Mouse (Mus musculus): Measurements from ENCODE around the gene Camkmt.

The Camkmt gene

DNA sequence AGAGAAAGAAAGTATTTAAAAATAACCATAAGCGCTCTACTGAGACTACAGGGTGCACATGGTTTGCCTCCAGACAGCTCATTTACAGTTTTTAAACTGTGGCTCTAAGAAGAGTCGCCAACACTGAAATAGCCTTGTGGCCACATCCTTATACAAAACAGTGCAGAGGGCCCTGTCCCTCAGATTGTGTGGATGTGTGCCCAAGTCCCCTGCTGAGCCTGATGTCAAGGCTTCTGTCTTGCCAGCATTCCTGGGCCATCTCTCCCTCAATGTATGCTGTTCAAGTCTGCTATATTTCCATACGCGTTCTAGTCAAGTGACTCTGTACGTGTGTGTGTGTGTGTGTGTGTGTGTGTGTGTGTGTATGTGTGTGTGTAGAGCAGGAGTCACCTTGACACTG is 201.2 kb downstream of the Camkmt start:
- DNase-seq (ENCODE audit: low spot score in 2 of 2), result no peak

- DNase-seq (ENCODE audit: low spot score in 2 of 2), result no peak
Measured at GRCm38 (mm10) chr17:85292276-85292675, 201.9 kb downstream of the Camkmt start.

- DNase-seq (ENCODE audit: low spot score in 2 of 2), result no peak
Measured at GRCm38 (mm10) chr17:85303686-85304085, 213.3 kb downstream of the Camkmt start.

GRCm38 (mm10) chr17:85308566-85308965 is 218.2 kb downstream of the Camkmt start:
- no peak for DNase-seq (ENCODE audit: low spot score in 2 of 2)

GRCm38 (mm10) chr17:85309046-85309445 is 218.7 kb downstream of the Camkmt start:
- DNase-seq (ENCODE audit: low spot score in 2 of 2), result no peak

DNA sequence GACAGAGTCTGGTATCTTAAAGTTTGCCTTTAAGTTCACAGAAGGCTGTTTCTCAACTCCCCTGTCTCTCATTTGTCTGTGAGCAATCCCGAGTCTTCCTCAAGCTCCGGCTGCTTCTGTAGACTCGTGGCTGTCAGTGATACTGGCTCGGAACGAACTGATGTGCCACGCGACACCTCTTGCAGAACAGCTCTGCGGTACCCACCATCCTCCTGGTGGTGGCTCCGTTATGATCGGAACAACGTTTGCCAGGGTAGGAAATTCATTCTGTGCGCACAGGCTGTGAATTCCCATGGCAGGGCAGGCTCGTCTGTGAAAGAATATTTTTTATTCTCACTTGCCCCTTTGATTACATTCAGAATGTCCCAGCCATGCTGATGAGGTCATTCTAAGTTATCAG is 221.0 kb downstream of the Camkmt start:
- no peak for DNase-seq (ENCODE audit: low spot score in 2 of 2)

GRCm38 (mm10) chr17:85318401-85318800 is 228.0 kb downstream of the Camkmt start:
- DNase-seq (ENCODE audit: low spot score in 2 of 2), result no peak

GRCm38 (mm10) chr17:85319779-85320300 is 229.5 kb downstream of the Camkmt start:
- DNase-seq (ENCODE audit: low spot score in 2 of 2), result no peak

GRCm38 (mm10) chr17:85328901-85329300 is 238.5 kb downstream of the Camkmt start:
- no peak for DNase-seq (ENCODE audit: low spot score in 2 of 2)

DNA sequence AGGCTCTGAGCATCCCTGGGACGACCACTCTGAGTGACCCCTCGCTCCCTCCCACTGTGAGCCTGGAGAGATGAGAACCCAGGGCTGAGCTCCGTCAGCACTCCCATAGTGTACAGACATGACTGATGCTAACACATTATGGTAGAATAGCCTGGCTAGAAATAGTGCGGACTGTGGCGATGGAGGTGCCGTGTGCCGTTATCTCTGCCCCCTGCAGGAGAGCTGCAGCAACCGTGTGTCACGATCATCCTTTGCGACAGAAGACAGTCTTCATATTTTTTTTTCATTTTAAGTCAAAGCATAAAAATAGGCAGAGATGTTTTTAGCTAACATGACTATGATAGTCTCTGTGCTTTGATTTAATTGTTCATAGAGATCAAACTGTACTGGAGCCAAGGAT is 245.1 kb downstream of the Camkmt start:
- DNase-seq (ENCODE audit: low spot score in 2 of 2), result no peak

- no peak for DNase-seq (ENCODE audit: low spot score in 2 of 2)
Measured at GRCm38 (mm10) chr17:85337666-85338065, 247.3 kb downstream of the Camkmt start.

DNA sequence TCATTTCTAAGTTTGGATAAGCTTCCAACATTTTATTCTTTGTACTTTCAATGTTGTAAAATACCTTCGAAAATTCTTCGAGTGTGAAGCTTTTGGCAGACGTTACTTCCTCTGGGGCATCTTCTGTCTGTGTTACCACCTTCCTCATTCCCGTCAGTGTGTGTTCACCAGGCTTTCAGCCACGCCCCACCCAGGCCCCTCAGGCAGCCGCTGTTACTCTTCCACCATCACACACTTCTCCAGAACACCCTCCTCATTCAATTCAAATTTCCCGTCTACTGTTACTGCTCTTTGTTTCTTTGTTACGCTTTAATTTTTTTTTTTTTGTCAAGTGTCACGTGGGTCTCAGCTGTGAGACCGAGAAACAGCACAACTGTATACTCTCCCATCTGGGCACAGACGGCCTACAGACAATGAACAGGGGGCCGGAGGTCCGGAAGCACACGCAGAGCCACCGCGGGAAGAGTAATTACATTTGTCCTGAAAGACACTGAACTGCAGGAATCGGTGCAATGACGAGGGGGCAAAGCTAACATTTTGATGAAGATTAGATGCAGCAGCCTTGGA is 250.9 kb downstream of the Camkmt start:
- no peak for DNase-seq (ENCODE audit: low spot score in 2 of 2)

GRCm38 (mm10) chr17:85342471-85342870 is 252.1 kb downstream of the Camkmt start:
- no peak for DNase-seq (ENCODE audit: low spot score in 2 of 2)

GRCm38 (mm10) chr17:85343435-85343834 is 253.1 kb downstream of the Camkmt start:
- no peak for DNase-seq (ENCODE audit: low spot score in 2 of 2)

DNA sequence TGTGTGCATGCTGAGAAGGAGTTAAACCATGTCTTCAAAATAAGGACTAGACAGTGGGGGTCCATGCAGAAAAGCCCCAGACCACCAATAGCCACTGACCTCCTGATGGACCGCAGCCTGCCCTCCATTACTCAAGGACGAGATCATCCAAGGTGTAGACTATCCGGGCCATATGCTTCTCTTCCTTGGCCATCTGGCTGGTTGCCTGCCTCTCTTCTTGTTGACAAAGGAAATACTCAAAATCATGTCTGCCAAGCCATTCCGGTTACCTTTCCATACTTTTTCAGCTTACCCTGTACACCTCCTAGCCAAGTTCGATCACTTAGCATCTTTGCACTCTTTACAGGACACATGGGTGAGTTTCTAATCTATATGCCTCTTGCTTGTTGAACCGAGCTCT is 256.3 kb downstream of the Camkmt start:
- DNase-seq (ENCODE audit: low spot score in 2 of 2), result no peak

DNA sequence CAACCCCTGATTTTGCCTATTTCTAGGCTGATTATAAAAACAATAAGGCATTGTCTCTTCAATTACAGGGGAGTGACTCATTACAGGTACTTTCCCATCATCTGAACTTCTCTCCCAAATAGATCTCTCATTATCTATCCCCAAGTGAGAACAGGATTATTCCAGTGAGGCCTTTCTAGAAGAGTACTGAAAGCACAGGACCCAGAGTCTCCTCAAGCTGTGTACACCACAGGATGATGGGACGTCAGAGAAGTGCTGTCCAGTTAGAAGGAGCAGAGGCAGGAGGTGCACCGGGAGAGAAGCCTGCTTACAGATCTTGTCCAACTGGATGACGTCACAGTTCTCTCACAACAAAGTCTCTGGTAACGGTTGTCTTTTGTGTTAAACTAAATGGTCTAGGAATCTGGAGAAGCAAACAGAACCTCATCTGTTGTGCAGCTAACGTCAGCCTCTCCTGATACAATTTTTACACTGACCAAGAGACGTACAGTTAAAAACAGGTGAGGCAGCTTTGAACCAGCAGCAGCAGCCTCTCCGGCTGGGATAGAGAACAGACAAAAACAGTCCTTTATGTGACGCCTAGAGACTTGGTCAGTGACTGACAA is 259.1 kb downstream of the Camkmt start:
- DNase-seq (ENCODE audit: low spot score in 2 of 2), result no peak

DNA sequence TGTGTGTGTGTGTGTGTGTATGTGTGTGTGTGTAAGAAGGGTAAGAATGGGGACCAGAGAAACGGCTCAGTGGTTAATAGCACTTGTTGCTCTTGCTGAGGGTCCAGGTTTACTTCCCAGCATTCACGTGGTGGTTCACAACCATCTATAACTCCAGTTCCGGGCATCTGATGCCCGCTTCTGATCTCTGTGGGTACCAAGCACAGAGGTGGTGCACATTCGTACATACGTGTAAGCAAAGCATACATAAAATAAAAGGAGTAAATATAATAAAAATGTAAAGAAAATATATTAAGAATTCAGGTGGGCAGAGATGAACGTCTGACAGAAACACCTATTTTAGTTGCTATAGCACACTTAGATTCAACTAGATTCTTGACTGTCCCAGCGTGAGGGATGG is 260.9 kb downstream of the Camkmt start:
- no peak for DNase-seq (ENCODE audit: low spot score in 2 of 2)

GRCm38 (mm10) chr17:85352731-85353130 is 262.4 kb downstream of the Camkmt start:
- no peak for DNase-seq (ENCODE audit: low spot score in 2 of 2)

- DNase-seq (ENCODE audit: low spot score in 2 of 2), result no peak
Measured at GRCm38 (mm10) chr17:85353191-85353590, 262.8 kb downstream of the Camkmt start.

DNA sequence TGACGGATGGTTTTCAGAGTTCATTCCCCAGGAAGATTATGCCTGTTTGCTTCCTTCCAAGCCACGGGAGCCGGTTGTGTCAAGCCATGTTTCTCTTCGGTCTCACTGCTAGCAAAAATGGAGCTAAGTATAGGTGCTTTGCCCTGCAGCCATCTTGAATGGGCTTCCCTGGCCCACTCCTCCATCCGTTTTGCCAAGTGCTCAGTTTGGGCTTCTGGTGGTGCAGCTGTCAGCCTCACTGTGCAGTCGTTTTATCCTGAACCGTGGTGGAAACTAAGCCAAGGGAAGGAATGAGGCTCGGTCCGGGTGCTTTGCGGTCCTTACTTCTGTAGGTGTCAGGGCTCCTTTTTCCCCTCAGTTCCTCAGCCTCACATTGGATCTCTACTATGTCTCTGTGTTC is 263.3 kb downstream of the Camkmt start:
- DNase-seq (ENCODE audit: low spot score in 2 of 2), result no peak

GRCm38 (mm10) chr17:85355356-85355755 is 265.0 kb downstream of the Camkmt start:
- no peak for DNase-seq (ENCODE audit: low spot score in 2 of 2)

DNA sequence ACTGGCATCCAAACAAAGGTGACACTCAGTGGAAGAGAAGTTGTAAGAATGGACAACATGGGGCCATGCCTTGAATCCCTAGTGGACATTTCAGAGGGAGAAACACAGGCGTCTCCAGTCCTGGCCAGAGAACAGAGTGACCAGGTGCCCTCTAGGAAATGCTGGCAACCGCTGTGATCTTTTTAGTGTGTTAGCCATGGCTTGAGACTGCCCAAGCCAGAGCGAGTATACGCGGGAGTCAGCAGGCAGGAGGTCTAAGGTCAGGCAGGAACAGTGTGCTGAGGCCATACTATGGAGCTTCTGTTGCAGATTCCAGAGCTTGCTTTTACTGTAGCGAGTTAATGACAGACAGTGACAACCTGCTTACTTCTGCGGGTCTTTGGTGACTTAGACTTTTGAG is 270.7 kb downstream of the Camkmt start:
- DNase-seq (ENCODE audit: low spot score in 2 of 2), result no peak

GRCm38 (mm10) chr17:85367319-85367718 is 277.0 kb downstream of the Camkmt start:
- no peak for DNase-seq (ENCODE audit: low spot score in 2 of 2)

GRCm38 (mm10) chr17:85368776-85369175 is 278.4 kb downstream of the Camkmt start:
- DNase-seq (ENCODE audit: low spot score in 2 of 2), result no peak

Data from spleen, postnatal 36 days (tissue).